Mouse (Mus musculus) cortical plate, adult 2 months (tissue): ENCODE data around the gene Rnf166. TPM values are rescaled to one million over a fixed set of nuclear protein-coding genes. Genes with fewer than 3 reads are reported as not detected.

Source experiments
- H3K27ac ChIP-seq: fragments of 200-500 bp; 2 replicates; pipeline ENCODE4 v1.5.1; 2012; ENCODE audit warnings: low read length, control low read depth, inconsistent platforms; ENCODE audit not compliant: insufficient read depth
- H3K4me1 ChIP-seq: fragments of 200-500 bp; 2 replicates; pipeline ENCODE4 v1.6.1; 2011; ENCODE audit warnings: low read length; ENCODE audit not compliant: control insufficient read depth, insufficient read depth
- H3K4me3 ChIP-seq: fragments of 200-500 bp; 2 replicates; pipeline ENCODE4 v1.5.1; 2011; ENCODE audit warnings: mild to moderate bottlenecking, low read length, control low read depth; ENCODE audit not compliant: insufficient read depth
- CTCF ChIP-seq: fragments of 200-500 bp; IDR thresholded peaks from 2 replicates; pipeline ENCODE4 v1.5.1; 2011; ENCODE audit warnings: mild to moderate bottlenecking, control low read depth, low read length; ENCODE audit not compliant: insufficient read depth; ENCODE audit errors: extremely low read depth
- POLR2A ChIP-seq: fragments of 200-500 bp; IDR thresholded peaks from 2 replicates; pipeline ENCODE4 v1.6.1; 2011; ENCODE audit warnings: mild to moderate bottlenecking, low read length, control low read depth; ENCODE audit not compliant: insufficient read depth; ENCODE audit errors: extremely low read depth
- polyA plus RNA-seq: library from polyadenylated mRNA; depleted of rRNA; stranded (reverse); fragments of >200 nt; gene quantifications from 2 replicates; pipeline ENCODE4 v1.2.3, GENCODE M21; 2012

Gene Rnf166
- polyA plus RNA-seq, 1 experiment: 76.8 TPM

- H3K27ac ChIP-seq: no peak overlapping the region
- TF ChIP-seq CTCF (no peak), POLR2A (no peak)
- no peaks in the 10 kb centered on the region for H3K4me1 ChIP-seq
- no peak overlapping the region for H3K4me3 ChIP-seq
Measured at GRCm38 (mm10) chr8:122512392-122512791, 36.5 kb upstream of the Rnf166 start.

DNA sequence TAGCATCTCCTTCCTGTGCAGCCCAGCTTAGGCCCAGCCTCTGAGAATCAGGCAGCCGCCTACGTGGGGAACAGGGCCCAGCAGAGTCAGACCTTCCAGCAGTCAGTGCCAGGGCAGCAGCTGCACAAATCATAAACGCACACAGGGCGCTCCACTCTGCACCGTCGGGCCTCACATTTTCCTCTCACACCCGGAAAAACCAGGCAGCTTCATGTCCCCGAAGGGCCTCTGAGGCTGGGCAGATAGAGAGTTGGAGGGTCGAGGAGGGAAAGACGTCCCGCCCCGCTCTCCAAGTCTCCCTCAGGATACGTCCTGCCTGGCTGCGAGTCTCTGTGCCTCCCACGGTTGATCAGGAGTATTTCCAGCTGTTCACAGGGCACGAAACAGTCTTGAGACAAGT lies 35.7 kb upstream of the Rnf166 start:
- no peak overlapping the region for H3K27ac ChIP-seq
- H3K4me1 ChIP-seq: no peaks in the 10 kb centered on the region
- TF ChIP-seq CTCF: no peak
- no peak for TF ChIP-seq POLR2A
- H3K4me3 ChIP-seq: no peak overlapping the region

DNA sequence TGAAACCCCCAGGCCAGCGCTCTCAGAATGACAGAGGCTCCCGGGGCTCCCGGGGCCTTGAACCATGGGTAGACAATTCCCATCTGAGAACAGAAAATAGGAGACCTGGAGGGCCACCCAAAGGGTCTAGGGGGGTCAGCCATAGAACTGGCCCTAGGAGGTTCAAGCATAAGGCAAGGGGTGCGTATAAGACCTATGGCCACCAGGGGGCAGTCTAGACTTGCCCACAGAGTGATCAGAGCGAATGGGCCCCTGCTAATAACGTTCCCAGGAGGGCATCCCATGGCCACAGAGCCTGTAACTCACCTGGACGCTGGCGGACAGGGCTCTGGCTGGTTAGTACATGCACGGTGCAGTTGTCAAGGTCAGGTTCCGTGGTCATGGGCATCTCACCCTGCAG lies 25.0 kb upstream of the Rnf166 start:
- H3K4me1 ChIP-seq: no peaks in the 10 kb centered on the region
- TF ChIP-seq POLR2A (no peak), CTCF (peak; percentile 89)
- H3K4me3 ChIP-seq: no peak overlapping the region
- no peak overlapping the region for H3K27ac ChIP-seq

GRCm38 (mm10) chr8:122497912-122498311 lies 22.0 kb upstream of the Rnf166 start:
- H3K27ac ChIP-seq: no peak overlapping the region
- no peaks in the 10 kb centered on the region for H3K4me1 ChIP-seq
- no peak overlapping the region for H3K4me3 ChIP-seq
- TF ChIP-seq CTCF: no peak
- no peak for TF ChIP-seq POLR2A

GRCm38 (mm10) chr8:122497016-122497734 lies 21.3 kb upstream of the Rnf166 start:
- no peak overlapping the region for H3K4me3 ChIP-seq
- no peaks in the 10 kb centered on the region for H3K4me1 ChIP-seq
- H3K27ac ChIP-seq: no peak overlapping the region
- TF ChIP-seq POLR2A (no peak), CTCF (no peak)

GRCm38 (mm10) chr8:122488387-122488786 lies 12.5 kb upstream of the Rnf166 start:
- no peak overlapping the region for H3K27ac ChIP-seq

GRCm38 (mm10) chr8:122484831-122485230 lies 9.0 kb upstream of the Rnf166 start:
- TF ChIP-seq CTCF: no peak
- no peak for TF ChIP-seq POLR2A
- Histone ChIP-seq H3K4me1 (no peaks in the 10 kb centered on the region), H3K27ac (no peak overlapping the region), H3K4me3 (no peak overlapping the region)

More at GRCm38 (mm10) chr8:122488387-122488786, 12.5 kb upstream of the Rnf166 start:
- TF ChIP-seq CTCF (no peak), POLR2A (no peak)
- Histone ChIP-seq H3K4me3 (no peak overlapping the region), H3K4me1 (no peaks in the 10 kb centered on the region)

DNA sequence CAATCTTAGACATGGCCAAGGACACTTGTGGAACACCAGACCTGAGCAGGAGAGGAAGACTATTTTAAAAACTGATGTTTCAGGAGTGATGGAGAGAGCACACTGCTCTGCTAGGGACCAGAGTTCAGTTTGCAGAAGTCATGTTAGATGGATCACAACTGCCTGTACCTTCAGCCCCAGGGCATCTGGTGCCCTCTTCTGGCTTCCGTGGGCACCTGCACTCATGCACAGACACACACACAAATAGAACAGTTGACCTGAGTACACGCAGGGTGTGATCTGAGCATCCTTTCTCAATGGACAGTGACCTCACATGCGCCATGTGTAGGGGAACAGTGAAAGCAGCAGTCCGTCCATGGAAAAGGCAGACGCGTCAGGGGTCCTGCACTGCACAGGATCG lies 8.0 kb upstream of the Rnf166 start:
- TF ChIP-seq POLR2A: no peak
- TF ChIP-seq CTCF: 0 out of 2 replicates have a peak, but pooled peaks have one; percentile 8
- no peaks in the 10 kb centered on the region for H3K4me1 ChIP-seq
- H3K4me3 ChIP-seq: no peak overlapping the region
- no peak overlapping the region for H3K27ac ChIP-seq

DNA sequence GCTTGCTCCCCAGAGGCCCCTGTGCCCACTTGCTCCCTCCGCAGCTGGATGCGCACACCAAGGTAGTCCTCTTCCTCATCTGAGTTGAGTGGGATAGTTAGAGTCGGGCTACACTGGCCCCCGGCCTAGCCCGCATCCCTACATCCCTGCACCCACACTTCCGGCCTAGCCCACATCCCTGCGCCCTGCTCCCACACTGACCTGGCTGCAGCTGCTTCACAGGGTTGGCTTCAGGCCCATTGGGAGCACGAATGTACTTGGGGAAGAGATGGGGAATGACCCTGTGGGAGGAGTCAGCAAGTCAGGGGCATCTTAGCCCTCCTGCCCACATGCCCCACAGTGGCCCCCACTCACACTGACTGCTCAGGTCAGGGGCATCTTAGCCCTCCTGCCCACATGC lies 6.6 kb upstream of the Rnf166 start:
- TF ChIP-seq POLR2A (no peak), CTCF (no peak)
- Histone ChIP-seq H3K4me1 (no peaks in the 10 kb centered on the region), H3K4me3 (no peak overlapping the region), H3K27ac (no peak overlapping the region)

- peaks cover 6% of the 10 kb centered on the region for H3K4me1 ChIP-seq
- peak overlapping the region; percentile 76 for H3K4me3 ChIP-seq
- H3K27ac ChIP-seq: peak overlapping the region; percentile 65; the same call in 1 of the 2 replicates
- TF ChIP-seq POLR2A: no peak
- no peak for TF ChIP-seq CTCF
Measured at GRCm38 (mm10) chr8:122474951-122475560, 808 bp downstream of the Rnf166 start.
